Mouse (Mus musculus) ES-E14 (cell line): Measurements from ENCODE around the gene Rps3. TPM values are rescaled to one million over a fixed set of nuclear protein-coding genes. Genes with fewer than 3 reads are reported as not detected.

ENCODE experiments used
- DNase-seq: peaks from one replicate; pipeline ENCODE4 v3.0.0-alpha.2; 2013; ENCODE audit warnings: low read depth, low spot score
- H3K27ac ChIP-seq: 2 replicates; pipeline ENCODE4 v1.5.1; 2012; ENCODE audit warnings: low read depth, mild to moderate bottlenecking, low read length, moderate library complexity, mixed read lengths; ENCODE audit not compliant: poor library complexity, insufficient read depth, severe bottlenecking
- H3K36me3 ChIP-seq: 2 replicates; pipeline ENCODE4 v1.6.1; 2012; ENCODE audit warnings: mild to moderate bottlenecking, low read length, moderate library complexity, mixed read lengths; ENCODE audit not compliant: control insufficient read depth, poor library complexity, insufficient read depth, severe bottlenecking
- H3K4me1 ChIP-seq, 2 experiments: fragments of 150-350 bp in 1 of 2; sonication (generic) in 1 of 2; 2 replicates each; pipeline ENCODE4 v1.6.1; 2012; ENCODE audit warnings: low read length in 2 of 2, mild to moderate bottlenecking in 1 of 2, mixed read lengths in 1 of 2; ENCODE audit not compliant: control insufficient read depth in 2 of 2, insufficient read depth in 2 of 2, poor library complexity in 1 of 2
- H3K4me3 ChIP-seq, 2 experiments: fragments of 150-350 bp in 1 of 2; sonication (generic) in 1 of 2; 2 replicates each; pipeline ENCODE4 v1.5.1; 2012; ENCODE audit warnings: low read length in 2 of 2, low read depth in 1 of 2, mild to moderate bottlenecking in 1 of 2, mixed read lengths in 1 of 2; ENCODE audit not compliant: insufficient read depth in 1 of 2, poor library complexity in 1 of 2, severe bottlenecking in 1 of 2
- H3K9ac ChIP-seq: 2 replicates; pipeline ENCODE4 v1.6.1; 2012; ENCODE audit warnings: low read depth, mild to moderate bottlenecking, low read length, mixed read lengths; ENCODE audit not compliant: poor library complexity, insufficient read depth, severe bottlenecking
- H3K9me3 ChIP-seq: fragments of 150-350 bp; sonication (generic); 2 replicates; pipeline ENCODE4 v1.6.1; 2012; ENCODE audit warnings: low read depth, mild to moderate bottlenecking, low read length; ENCODE audit not compliant: control insufficient read depth, insufficient read depth
- CHD2 ChIP-seq: IDR thresholded peaks from 2 replicates; pipeline ENCODE4 v1.6.1; 2014; ENCODE audit warnings: mild to moderate bottlenecking, low read depth, low read length, inconsistent platforms
- HCFC1 ChIP-seq: IDR thresholded peaks from 2 replicates; pipeline ENCODE4 v1.6.1; 2012; ENCODE audit warnings: low read length, inconsistent platforms, borderline replicate concordance; ENCODE audit not compliant: insufficient read depth
- MAFK ChIP-seq: IDR thresholded peaks from 2 replicates; pipeline ENCODE4 v1.6.1; 2014; ENCODE audit warnings: mild to moderate bottlenecking, low read depth, low read length, inconsistent platforms; ENCODE audit not compliant: insufficient read depth
- ZC3H11A ChIP-seq: IDR thresholded peaks from 2 replicates; pipeline ENCODE4 v1.6.1; 2012; ENCODE audit warnings: low read depth, mild to moderate bottlenecking, inconsistent platforms, low read length, borderline replicate concordance
- ZNF384 ChIP-seq: IDR thresholded peaks from 2 replicates; pipeline ENCODE4 v1.6.1; 2012; ENCODE audit warnings: low read depth, low read length, inconsistent platforms
- in situ Hi-C, 2 experiments: fragments of 600-800 bp; cut with MboI; formaldehyde crosslinking; loops; one replicate each; pipeline ENCODE4 v1.15.1; 2025; ENCODE audit warnings: low sequenced_read_pairs in 2 of 2, inconsistent platforms in 1 of 2; ENCODE audit not compliant: unreplicated experiment in 2 of 2
- total RNA-seq: library from RNA; depleted of rRNA; stranded (reverse); fragments of 300-350 nt; gene quantifications from 2 replicates; pipeline ENCODE4 v1.2.3, GENCODE M21; 2012

Gene Rps3
- total RNA-seq, 1 experiment, result 1,655 TPM

- TF ChIP-seq HCFC1, result no peak
- TF ChIP-seq CHD2, result no peak
- TF ChIP-seq ZNF384, result no peak
- no peak for TF ChIP-seq ZC3H11A
- no peak for TF ChIP-seq MAFK
- no peak overlapping the region for H3K4me3 ChIP-seq
- H3K27ac ChIP-seq, result no peak overlapping the region
- no peak overlapping the region for H3K9ac ChIP-seq
- no peaks in the 10 kb centered on the region for H3K36me3 ChIP-seq
- no peak for DNase-seq
- H3K4me1 ChIP-seq, result peaks cover 6 to 12% of the 10 kb centered on the region in 2 experiments; a peak in 3 of 4 replicates
- no peaks in the 10 kb centered on the region for H3K9me3 ChIP-seq
- in situ Hi-C loops, result no loop called here
Observed at GRCm38 (mm10) chr7:99432863-99433262, 50.7 kb downstream of the Rps3 start.

GRCm38 (mm10) chr7:99432248-99432647 is 51.3 kb downstream of the Rps3 start:
- DNase-seq, result no peak
- Histone ChIP-seq H3K4me1 (peaks cover 6 to 10% of the 10 kb centered on the region in 2 experiments; a peak in 3 of 4 replicates), H3K27ac (no peak overlapping the region), H3K4me3 (no peak overlapping the region; a peak in 1 of 4 replicates), H3K36me3 (no peaks in the 10 kb centered on the region), H3K9me3 (no peaks in the 10 kb centered on the region), H3K9ac (no peak overlapping the region)
- in situ Hi-C loops, result no loop called here
- TF ChIP-seq MAFK (no peak), HCFC1 (no peak), ZNF384 (no peak), ZC3H11A (no peak), CHD2 (no peak)

GRCm38 (mm10) chr7:99430246-99430645 is 53.3 kb downstream of the Rps3 start:
- in situ Hi-C loops, result no loop called here
- Histone ChIP-seq H3K4me1 (peaks cover 2 to 13% of the 10 kb centered on the region in 2 experiments; a peak in 1 of 4 replicates), H3K9me3 (no peaks in the 10 kb centered on the region), H3K9ac (no peak overlapping the region), H3K27ac (no peak overlapping the region; the same call in 1 of the 2 replicates), H3K36me3 (no peaks in the 10 kb centered on the region), H3K4me3 (no peak overlapping the region)
- DNase-seq, result no peak
- TF ChIP-seq HCFC1, result no peak
- no peak for TF ChIP-seq MAFK
- TF ChIP-seq CHD2, result no peak
- TF ChIP-seq ZNF384, result no peak

- in situ Hi-C loops, result no loop called here
- Histone ChIP-seq H3K9ac (peak overlapping the region; percentile 14; the same call in 1 of the 2 replicates), H3K4me3 (no peak overlapping the region), H3K27ac (no peak overlapping the region; the same call in 1 of the 2 replicates), H3K9me3 (no peaks in the 10 kb centered on the region), H3K36me3 (no peaks in the 10 kb centered on the region), H3K4me1 (peaks cover 2 to 18% of the 10 kb centered on the region in 2 experiments; a peak in 1 of 4 replicates)
- TF ChIP-seq CHD2 (no peak), HCFC1 (no peak), ZC3H11A (no peak), ZNF384 (no peak), MAFK (no peak)
- peak; percentile 30 for DNase-seq
Observed at GRCm38 (mm10) chr7:99429786-99430185, 53.8 kb downstream of the Rps3 start.
